Mouse (Mus musculus) R1 (cell line): ENCODE measurements at regions not wholly inside any gene's neighbourhood (a gene's known extent, or its start where the extent isn't known, plus 50 kb on each side); places are given as distances from the start of the nearest gene placed in this dataset.

ENCODE experiments used
- DNase-seq: peaks from one replicate; pipeline ENCODE4 v3.0.0-alpha.2; 2018; ENCODE audit warnings: low read depth, low spot score

- DNase-seq = peak; percentile 91
Measured at GRCm38 (mm10) chrX:12839406-12840159, 77.7 kb upstream of the Med14 start.

GRCm38 (mm10) chrX:12837821-12838220, 75.9 kb upstream of the Med14 start:
- no peak for DNase-seq

- DNase-seq = peak; percentile 49
Measured at GRCm38 (mm10) chrX:12834681-12835080, 72.8 kb upstream of the Med14 start.

GRCm38 (mm10) chrX:12832709-12833108, 70.8 kb upstream of the Med14 start:
- no peak for DNase-seq

- no peak for DNase-seq
Measured at GRCm38 (mm10) chrX:12829165-12829564, 67.3 kb upstream of the Med14 start.

GRCm38 (mm10) chrX:12827299-12827872, 65.5 kb upstream of the Med14 start:
- no peak for DNase-seq

- DNase-seq = peak; percentile 41
Measured at GRCm38 (mm10) chrX:12826646-12827045, 64.8 kb upstream of the Med14 start.

- no peak for DNase-seq
Measured at GRCm38 (mm10) chrX:12825262-12825661, 63.4 kb upstream of the Med14 start.

- DNase-seq = no peak
Measured at GRCm38 (mm10) chrX:12824497-12824896, 62.6 kb upstream of the Med14 start.

GRCm38 (mm10) chrX:12822777-12823176, 60.9 kb upstream of the Med14 start:
- DNase-seq = peak; percentile 33

GRCm38 (mm10) chrX:12813083-12813660, 51.3 kb upstream of the Med14 start:
- DNase-seq = no peak
